8 mouse cellular contexts compared by ENCODE assay signal in the genomic region with DNA sequence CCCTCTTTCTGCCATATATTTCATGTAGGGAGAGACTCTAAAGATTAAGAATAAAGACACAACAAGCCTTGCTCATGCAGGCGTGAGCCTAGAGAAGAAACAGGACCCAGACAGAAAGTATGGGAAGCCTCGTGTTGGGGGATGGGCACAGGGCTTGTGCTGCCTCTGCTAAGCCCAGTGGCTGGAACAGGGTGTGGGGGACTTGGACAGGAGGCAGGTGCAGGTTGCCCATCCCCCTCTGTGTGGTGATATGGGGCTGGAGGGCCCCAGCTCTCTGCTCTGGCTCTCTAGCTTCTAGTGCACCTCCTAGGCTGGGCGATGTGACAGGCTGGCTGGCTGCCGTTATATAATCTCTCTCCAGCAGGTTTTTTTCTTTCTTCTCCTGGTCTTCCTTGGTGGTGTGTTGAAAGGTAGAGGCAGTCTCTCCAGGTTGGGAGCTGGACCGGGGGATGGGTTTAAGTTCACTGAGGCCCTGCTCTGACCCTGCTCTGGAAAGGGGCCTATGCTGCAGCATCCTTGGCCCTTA. TPM values are rescaled to one million over a fixed set of nuclear protein-coding genes. Genes with fewer than 3 reads are reported as not detected.
DNase-seq lines count a peak whose midpoint lies in the region; ATAC-seq lines count a peak whose summit lies in the region.

No protein-coding gene starts in this region.

- no peaks in the 10 kb centered on the region for H3K27me3 ChIP-seq in forebrain, embryonic 15.5 days
- H3K27me3 ChIP-seq in hindbrain, embryonic 13.5 days, result peaks cover 20% of the 10 kb centered on the region
- H3K27me3 ChIP-seq in limb, embryonic 12.5 days, result no peaks in the 10 kb centered on the region
- H3K27me3 ChIP-seq in midbrain, embryonic 16.5 days (ENCODE audit: control insufficient read depth, insufficient read depth, low read depth, low read length), result peaks cover 7% of the 10 kb centered on the region

- no peaks in the 10 kb centered on the region for H3K9me3 ChIP-seq in forebrain, embryonic 15.5 days
- H3K9me3 ChIP-seq in hindbrain, embryonic 13.5 days, result no peaks in the 10 kb centered on the region
- no peaks in the 10 kb centered on the region for H3K9me3 ChIP-seq in limb, embryonic 12.5 days
- no peaks in the 10 kb centered on the region for H3K9me3 ChIP-seq in midbrain, embryonic 16.5 days (replicated peaks; ENCODE audit: control insufficient read depth, low read length, poor library complexity, severe bottlenecking)

- H3K9ac ChIP-seq in forebrain, embryonic 15.5 days (replicated peaks), result peak overlapping the region; percentile 93
- peak overlapping the region; percentile 94 for H3K9ac ChIP-seq in hindbrain, embryonic 13.5 days
- peak overlapping the region; percentile 91 for H3K9ac ChIP-seq in limb, embryonic 12.5 days (replicated peaks)
- peak overlapping the region; percentile 89 for H3K9ac ChIP-seq in midbrain, embryonic 16.5 days (ENCODE audit: low read depth, low read length)

- no peak for ATAC-seq in forebrain, embryonic 15.5 days (replicated peaks)
- no peak for ATAC-seq in hindbrain, embryonic 13.5 days (ENCODE audit: low FRiP score)
- no peak for ATAC-seq in limb, embryonic 12.5 days (ENCODE audit: insufficient number of reproducible peaks, insufficient read depth, low FRiP score, low TSS enrichment, low read depth)
- ATAC-seq in midbrain, embryonic 16.5 days, result no peak

- peak overlapping the region; percentile 96 for H3K4me3 ChIP-seq in forebrain, embryonic 15.5 days
- H3K4me3 ChIP-seq in hindbrain, embryonic 13.5 days, result peak overlapping the region; percentile 92
- peak overlapping the region; percentile 94 for H3K4me3 ChIP-seq in limb, embryonic 12.5 days (replicated peaks)
- peak overlapping the region; percentile 75 for H3K4me3 ChIP-seq in midbrain, embryonic 16.5 days (ENCODE audit: low read depth, low read length)

- peak overlapping the region; percentile 94 for H3K4me2 ChIP-seq in forebrain, embryonic 15.5 days (replicated peaks)
- H3K4me2 ChIP-seq in hindbrain, embryonic 13.5 days, result peak overlapping the region; percentile 97
- H3K4me2 ChIP-seq in limb, embryonic 12.5 days, result peak overlapping the region; percentile 94
- H3K4me2 ChIP-seq in midbrain, embryonic 16.5 days (ENCODE audit: low read length), result peak overlapping the region; percentile 88

- no peaks in the 10 kb centered on the region for H3K36me3 ChIP-seq in forebrain, embryonic 15.5 days
- no peaks in the 10 kb centered on the region for H3K36me3 ChIP-seq in hindbrain, embryonic 13.5 days
- 0 out of 2 replicates have a peak, but pooled peaks cover 6% of the 10 kb centered on the region for H3K36me3 ChIP-seq in limb, embryonic 12.5 days
- H3K36me3 ChIP-seq in midbrain, embryonic 16.5 days (ENCODE audit: control insufficient read depth, insufficient read depth, low read length), result no peaks in the 10 kb centered on the region

- peaks cover 88% of the 10 kb centered on the region for H3K4me1 ChIP-seq in forebrain, embryonic 15.5 days
- peaks cover 76% of the 10 kb centered on the region for H3K4me1 ChIP-seq in hindbrain, embryonic 13.5 days (replicated peaks)
- peaks cover 88% of the 10 kb centered on the region for H3K4me1 ChIP-seq in limb, embryonic 12.5 days (replicated peaks)
- H3K4me1 ChIP-seq in midbrain, embryonic 16.5 days (ENCODE audit: control insufficient read depth, insufficient read depth, low read length), result peaks cover 50% of the 10 kb centered on the region

- DNase-seq in adrenal gland, postnatal 25 days, result peak; percentile 40
- no peak for DNase-seq in adrenal gland, adult 2 months
- DNase-seq in brain, adult 2 months (ENCODE audit: low read depth, low spot score), result peak; percentile 83
- peak; percentile 72 for DNase-seq in thymus, postnatal 14 days

- 12% methylated on average over 5 of the region's 5 CpGs for WGBS in forebrain, embryonic 15.5 days
- whole genome bisulfite sequencing in hindbrain, embryonic 13.5 days, result 30% methylated on average over 5 of the region's 5 CpGs
- WGBS in limb, embryonic 12.5 days, result 24% methylated on average over 5 of the region's 5 CpGs
- 13% methylated on average over 5 of the region's 5 CpGs for WGBS in midbrain, embryonic 16.5 days

- H3K27ac ChIP-seq in forebrain, embryonic 15.5 days (replicated peaks), result peak overlapping the region; percentile 99
- H3K27ac ChIP-seq in hindbrain, embryonic 13.5 days, result peak overlapping the region; percentile 99
- 0 out of 2 replicates have a peak overlapping the region, but pooled peaks have one; percentile 98 for H3K27ac ChIP-seq in limb, embryonic 12.5 days
- H3K27ac ChIP-seq in midbrain, embryonic 16.5 days (ENCODE audit: low read length), result peak overlapping the region; percentile 96

RNA-seq across cellular contexts. Expression of a gene that starts 1.9 kb away (rescaled TPM):
- total RNA-seq in adrenal gland, postnatal 25 days (2021), result 104 TPM in 2 replicates
- total RNA-seq in adrenal gland, adult 2 months (2021), result 100 to 1,000 TPM in 1 of 2 experiments, 10 to 100 TPM in 1; 78.4 to 114 TPM
- polyA plus RNA-seq in adrenal gland, adult 2 months (2012; rRNA removed), result 173 and 185 TPM in 2 replicates
- polyA plus RNA-seq in forebrain, embryonic 15.5 days (2015; fragmentation: Nextera tagmentation; extraction: Ambion mirVana), result 20.1 and 21.3 TPM in 2 replicates
- polyA plus RNA-seq in hindbrain, embryonic 13.5 days (2015; fragmentation: Nextera tagmentation; extraction: Ambion mirVana), result 14.5 and 14.8 TPM in 2 replicates
- 12.1 and 14.3 TPM in 2 replicates for polyA plus RNA-seq in limb, embryonic 12.5 days (2016; fragmentation: Nextera tagmentation; extraction: Ambion mirVana)
- polyA plus RNA-seq in midbrain, embryonic 16.5 days (2015; fragmentation: Nextera tagmentation; extraction: Ambion mirVana), result 21.6 and 22.5 TPM in 2 replicates
